Mouse (Mus musculus) inflammation-experienced regulatory T-cells, adult 6 months (primary cell): Measurements from ENCODE around the gene Bmpr2. TPM values are rescaled to one million over a fixed set of nuclear protein-coding genes. Genes with fewer than 3 reads are reported as not detected.
"Not testable (repeated sequence)": the region's sequence is repeated elsewhere in the genome, so short reads cannot be mapped to it uniquely, and the experiment has no call there.

Experiments
- ATAC-seq: one replicate; pipeline ENCODE4 v1.8.0; 2017
- polyA plus RNA-seq, 3 experiments: library from polyadenylated mRNA; unstranded; fragments of 100-300 nt; shearing (Covaris generic); gene quantifications; one replicate each; pipeline ENCODE4 v1.2.1; 2017

Gene Bmpr2
- polyA plus RNA-seq, result 1 to 10 TPM; 2.6 to 3.5 (median 3.3) TPM

GRCm38 (mm10) chr1:59763164-59763768 is at the start of gene Bmpr2:
Gene Bmpr2, plus strand, starts transcription at chr1:59763400.
- peak; percentile 55 for ATAC-seq

GRCm38 (mm10) chr1:59719900-59720299 is 43.3 kb upstream of the Bmpr2 start:
- ATAC-seq, result no peak

- ATAC-seq, result no peak
Measured at GRCm38 (mm10) chr1:59725661-59726060, 37.5 kb upstream of the Bmpr2 start.

GRCm38 (mm10) chr1:59730106-59730505 is 33.1 kb upstream of the Bmpr2 start:
- no peak for ATAC-seq

- ATAC-seq, result no peak
Measured at GRCm38 (mm10) chr1:59730737-59731136, 32.5 kb upstream of the Bmpr2 start.

GRCm38 (mm10) chr1:59734076-59734475 is 29.1 kb upstream of the Bmpr2 start:
- ATAC-seq, result no peak

GRCm38 (mm10) chr1:59738768-59739414 is 24.3 kb upstream of the Bmpr2 start:
- peak; percentile 43 for ATAC-seq

- ATAC-seq, result no peak
Measured at GRCm38 (mm10) chr1:59739577-59740354, 23.4 kb upstream of the Bmpr2 start.

GRCm38 (mm10) chr1:59749047-59749446 is 14.2 kb upstream of the Bmpr2 start:
- no peak for ATAC-seq

- ATAC-seq, result not testable (repeated sequence)
Measured at GRCm38 (mm10) chr1:59749724-59750123, 13.5 kb upstream of the Bmpr2 start.

GRCm38 (mm10) chr1:59755298-59755697 is 7.9 kb upstream of the Bmpr2 start:
- no peak for ATAC-seq

GRCm38 (mm10) chr1:59758325-59758724 is 4.9 kb upstream of the Bmpr2 start:
- ATAC-seq, result no peak

GRCm38 (mm10) chr1:59762208-59762607 is 992 bp upstream of the Bmpr2 start:
- peak; percentile 56 for ATAC-seq

- peak; percentile 56 for ATAC-seq
Measured at GRCm38 (mm10) chr1:59762651-59763163, 493 bp upstream of the Bmpr2 start.

- ATAC-seq, result peak; percentile 12
Measured at GRCm38 (mm10) chr1:59763781-59764251, 616 bp downstream of the Bmpr2 start.

GRCm38 (mm10) chr1:59764407-59764971 is 1.3 kb downstream of the Bmpr2 start:
- ATAC-seq, result no peak

- ATAC-seq, result no peak
Measured at GRCm38 (mm10) chr1:59765279-59765678, 2.1 kb downstream of the Bmpr2 start.

GRCm38 (mm10) chr1:59766626-59767025 is 3.4 kb downstream of the Bmpr2 start:
- no peak for ATAC-seq

- no peak for ATAC-seq
Measured at GRCm38 (mm10) chr1:59771871-59772270, 8.7 kb downstream of the Bmpr2 start.

GRCm38 (mm10) chr1:59781080-59781479 is 17.9 kb downstream of the Bmpr2 start:
- ATAC-seq, result no peak

GRCm38 (mm10) chr1:59788975-59789374 is 25.8 kb downstream of the Bmpr2 start:
- ATAC-seq, result no peak

- ATAC-seq, result no peak
Measured at GRCm38 (mm10) chr1:59789741-59790140, 26.5 kb downstream of the Bmpr2 start.

- ATAC-seq, result no peak
Measured at GRCm38 (mm10) chr1:59795336-59795735, 32.1 kb downstream of the Bmpr2 start.
